Mouse (Mus musculus) intestine, embryonic 15.5 days (tissue): Measurements from ENCODE around the gene Uevld. TPM values are rescaled to one million over a fixed set of nuclear protein-coding genes. Genes with fewer than 3 reads are reported as not detected.

ENCODE experiments used
- ATAC-seq: fragments of 200-750 bp; cut with Nextera tagmentation; 2 replicates; pipeline ENCODE4 v1.8.0; 2017; ENCODE audit warnings: moderate TSS enrichment, moderate library complexity
- H3K27ac ChIP-seq: fragments of 300-500 bp; sonication (generic); 2 replicates; pipeline ENCODE4 v1.5.1; 2015; ENCODE audit warnings: mild to moderate bottlenecking, inconsistent platforms
- H3K27me3 ChIP-seq: fragments of 300-500 bp; sonication (generic); replicated peaks from 2 replicates; pipeline ENCODE4 v1.6.1; 2015; ENCODE audit warnings: inconsistent platforms
- H3K36me3 ChIP-seq: fragments of 300-500 bp; sonication (generic); 2 replicates; pipeline ENCODE4 v1.6.1; 2015; ENCODE audit warnings: inconsistent platforms
- H3K4me1 ChIP-seq: fragments of 300-500 bp; sonication (generic); replicated peaks from 2 replicates; pipeline ENCODE4 v1.6.1; 2015; ENCODE audit warnings: inconsistent platforms
- H3K4me2 ChIP-seq: fragments of 300-500 bp; sonication (generic); replicated peaks from 2 replicates; pipeline ENCODE4 v1.6.1; 2015; ENCODE audit warnings: mild to moderate bottlenecking, inconsistent platforms
- H3K4me3 ChIP-seq: fragments of 300-500 bp; sonication (generic); replicated peaks from 2 replicates; pipeline ENCODE4 v1.5.1; 2015; ENCODE audit warnings: inconsistent platforms
- H3K9ac ChIP-seq: fragments of 300-500 bp; sonication (generic); 2 replicates; pipeline ENCODE4 v1.6.1; 2015; ENCODE audit warnings: inconsistent platforms
- H3K9me3 ChIP-seq: fragments of 300-500 bp; sonication (generic); 2 replicates; pipeline ENCODE4 v1.6.1; 2016; ENCODE audit warnings: inconsistent platforms
- WGBS: fragments of 180-500 bp; shearing (Covaris S2); methylation state at CpG from one replicate; pipeline ENCODE4 v1.1.7; 2015; 5-methylcytosine and 5-hydroxymethylcytosine counted together
- polyA plus RNA-seq: library from polyadenylated mRNA; unstranded; fragments of >200 nt; fragmentation: Nextera tagmentation; extraction: Ambion mirVana; gene quantifications from 2 replicates; pipeline ENCODE4 v1.2.1, GENCODE M21; 2015

Uevld gene
- polyA plus RNA-seq, 1 experiment from 2014 or later, result 11.2 TPM

- Histone ChIP-seq H3K4me2 (no peak overlapping the region), H3K9me3 (no peaks in the 10 kb centered on the region), H3K27ac (no peak overlapping the region), H3K36me3 (no peaks in the 10 kb centered on the region), H3K27me3 (no peaks in the 10 kb centered on the region; the same call in 1 of the 2 replicates), H3K4me1 (peaks cover 11% of the 10 kb centered on the region), H3K9ac (no peak overlapping the region), H3K4me3 (no peak overlapping the region)
- ATAC-seq, result no peak
Observed at GRCm38 (mm10) chr7:46962132-46962531, 3.8 kb upstream of the Uevld start.

GRCm38 (mm10) chr7:46960991-46961390 lies 2.7 kb upstream of the Uevld start:
- Histone ChIP-seq H3K9me3 (no peaks in the 10 kb centered on the region), H3K4me1 (peaks cover 11% of the 10 kb centered on the region), H3K27me3 (no peaks in the 10 kb centered on the region; the same call in 1 of the 2 replicates), H3K4me3 (no peak overlapping the region), H3K36me3 (no peaks in the 10 kb centered on the region), H3K4me2 (no peak overlapping the region), H3K9ac (no peak overlapping the region), H3K27ac (no peak overlapping the region)
- ATAC-seq, result no peak
- 51% methylated on average over 3 of the region's 3 CpGs for WGBS

- WGBS, result 21% methylated on average over 9 of the region's 9 CpGs
- Histone ChIP-seq H3K4me2 (peak overlapping the region; percentile 82), H3K9me3 (no peaks in the 10 kb centered on the region), H3K4me1 (peaks cover 11% of the 10 kb centered on the region), H3K36me3 (peaks cover 8% of the 10 kb centered on the region; the same call in 1 of the 2 replicates), H3K9ac (peak overlapping the region; percentile 40; the same call in 1 of the 2 replicates), H3K27ac (no peak overlapping the region), H3K27me3 (no peaks in the 10 kb centered on the region; the same call in 1 of the 2 replicates), H3K4me3 (peak overlapping the region; percentile 76)
- 0 out of 2 replicates have a peak, but pooled peaks have one; percentile 30 for ATAC-seq
Observed at GRCm38 (mm10) chr7:46958853-46959252, 526 bp upstream of the Uevld start.

GRCm38 (mm10) chr7:46935847-46936246 lies 22.5 kb downstream of the Uevld start:
- WGBS, result 30% methylated on average over 4 of the region's 4 CpGs
- H3K9me3 ChIP-seq, result no peaks in the 10 kb centered on the region
- no peak overlapping the region for H3K9ac ChIP-seq
- no peaks in the 10 kb centered on the region for H3K27me3 ChIP-seq
- H3K4me1 ChIP-seq, result no peaks in the 10 kb centered on the region
- no peak overlapping the region for H3K4me3 ChIP-seq
- H3K36me3 ChIP-seq, result peaks cover 3% of the 10 kb centered on the region; the same call in 1 of the 2 replicates
- no peak overlapping the region for H3K27ac ChIP-seq
- ATAC-seq, result peak; percentile 68
- H3K4me2 ChIP-seq, result no peak overlapping the region

GRCm38 (mm10) chr7:46934788-46935187 lies 23.5 kb downstream of the Uevld start:
- no peak for ATAC-seq
- Histone ChIP-seq H3K27me3 (no peaks in the 10 kb centered on the region), H3K4me1 (no peaks in the 10 kb centered on the region), H3K4me3 (no peak overlapping the region), H3K27ac (no peak overlapping the region), H3K9ac (no peak overlapping the region), H3K36me3 (peaks cover 6% of the 10 kb centered on the region; the same call in 1 of the 2 replicates), H3K4me2 (no peak overlapping the region), H3K9me3 (no peaks in the 10 kb centered on the region)
- 76% methylated on average over 8 of the region's 8 CpGs for WGBS

GRCm38 (mm10) chr7:46931370-46931769 lies 27.0 kb downstream of the Uevld start:
- Histone ChIP-seq H3K9ac (no peak overlapping the region), H3K27me3 (no peaks in the 10 kb centered on the region), H3K4me2 (no peak overlapping the region), H3K27ac (no peak overlapping the region), H3K36me3 (peaks cover 6% of the 10 kb centered on the region; the same call in 1 of the 2 replicates), H3K9me3 (no peaks in the 10 kb centered on the region), H3K4me3 (no peak overlapping the region), H3K4me1 (no peaks in the 10 kb centered on the region)
- WGBS, result 94% methylated on average over 3 of the region's 3 CpGs
- ATAC-seq, result no peak

- Histone ChIP-seq H3K4me2 (no peak overlapping the region), H3K9me3 (no peaks in the 10 kb centered on the region), H3K4me3 (no peak overlapping the region), H3K36me3 (peaks cover 6% of the 10 kb centered on the region; the same call in 1 of the 2 replicates), H3K9ac (no peak overlapping the region), H3K27ac (no peak overlapping the region), H3K4me1 (no peaks in the 10 kb centered on the region), H3K27me3 (no peaks in the 10 kb centered on the region)
- ATAC-seq, result no peak
- 90% methylated on average over 5 of the region's 5 CpGs for WGBS
Observed at GRCm38 (mm10) chr7:46928291-46928690, 30.0 kb downstream of the Uevld start.

GRCm38 (mm10) chr7:46922075-46922474 lies 36.3 kb downstream of the Uevld start:
- Histone ChIP-seq H3K4me2 (no peak overlapping the region), H3K4me3 (no peak overlapping the region), H3K27ac (no peak overlapping the region), H3K9ac (no peak overlapping the region), H3K27me3 (no peaks in the 10 kb centered on the region), H3K36me3 (no peaks in the 10 kb centered on the region), H3K9me3 (no peaks in the 10 kb centered on the region), H3K4me1 (peaks cover 7% of the 10 kb centered on the region; the same call in 1 of the 2 replicates)
- ATAC-seq, result no peak
- WGBS, result 66% methylated on average over 4 of the region's 4 CpGs

- Histone ChIP-seq H3K9ac (peak within 1 kb of the TSS; percentile 93), H3K4me2 (peak within 1 kb of the TSS; percentile 71), H3K27me3 (no peaks in the 10 kb centered on the region), H3K27ac (peak within 1 kb of the TSS; percentile 92), H3K4me1 (peaks cover 7% of the 10 kb centered on the region; the same call in 1 of the 2 replicates), H3K9me3 (no peaks in the 10 kb centered on the region), H3K4me3 (peak within 1 kb of the TSS; percentile 87), H3K36me3 (no peaks in the 10 kb centered on the region)
- ATAC-seq, result peak; percentile 98
- under 1% methylated on average over 75 of the region's 75 CpGs for WGBS
Observed at GRCm38 (mm10) chr7:46919551-46920176, 38.7 kb downstream of the Uevld start, which contains the start of gene Tsg101. Tsg101 (minus strand) TSS chr7:46919969.

GRCm38 (mm10) chr7:46918678-46919371 lies 39.5 kb downstream of the Uevld start:
- Histone ChIP-seq H3K36me3 (no peaks in the 10 kb centered on the region), H3K27ac (no peak overlapping the region), H3K4me3 (peak overlapping the region; percentile 87), H3K4me2 (peak overlapping the region; percentile 56), H3K4me1 (peaks cover 7% of the 10 kb centered on the region; the same call in 1 of the 2 replicates), H3K9me3 (no peaks in the 10 kb centered on the region), H3K9ac (peak overlapping the region; percentile 93), H3K27me3 (no peaks in the 10 kb centered on the region)
- ATAC-seq, result no peak
- WGBS, result 12% methylated on average over 13 of the region's 13 CpGs

GRCm38 (mm10) chr7:46916376-46916775 lies 42.0 kb downstream of the Uevld start:
- no peak overlapping the region for H3K9ac ChIP-seq
- no peak for ATAC-seq
- no peak overlapping the region for H3K27ac ChIP-seq
- H3K9me3 ChIP-seq, result no peaks in the 10 kb centered on the region
- H3K4me1 ChIP-seq, result peaks cover 7% of the 10 kb centered on the region; the same call in 1 of the 2 replicates
- H3K27me3 ChIP-seq, result no peaks in the 10 kb centered on the region
- WGBS, result 88% methylated on average over 3 of the region's 3 CpGs
- H3K4me2 ChIP-seq, result no peak overlapping the region
- peaks cover 8% of the 10 kb centered on the region; the same call in 1 of the 2 replicates for H3K36me3 ChIP-seq
- no peak overlapping the region for H3K4me3 ChIP-seq

- Histone ChIP-seq H3K4me1 (no peaks in the 10 kb centered on the region), H3K27ac (no peak overlapping the region), H3K27me3 (no peaks in the 10 kb centered on the region), H3K36me3 (peaks cover 21% of the 10 kb centered on the region), H3K4me3 (no peak overlapping the region), H3K4me2 (no peak overlapping the region), H3K9me3 (no peaks in the 10 kb centered on the region), H3K9ac (no peak overlapping the region)
- ATAC-seq, result no peak
- whole genome bisulfite sequencing, result 94% methylated on average over 3 of the region's 3 CpGs
Observed at GRCm38 (mm10) chr7:46911250-46911649, 47.1 kb downstream of the Uevld start.
